Mouse (Mus musculus) layer of hippocampus, adult 9-11 months (tissue): ENCODE results near the gene Gm20920.
"Not testable (repeated sequence)": the region's sequence is repeated elsewhere in the genome, so short reads cannot be mapped to it uniquely, and the experiment has no call there.

Source experiments
- DNase-seq: peaks from one replicate; pipeline ENCODE4 v3.0.0; 2022

The Gm20920 gene

DNA sequence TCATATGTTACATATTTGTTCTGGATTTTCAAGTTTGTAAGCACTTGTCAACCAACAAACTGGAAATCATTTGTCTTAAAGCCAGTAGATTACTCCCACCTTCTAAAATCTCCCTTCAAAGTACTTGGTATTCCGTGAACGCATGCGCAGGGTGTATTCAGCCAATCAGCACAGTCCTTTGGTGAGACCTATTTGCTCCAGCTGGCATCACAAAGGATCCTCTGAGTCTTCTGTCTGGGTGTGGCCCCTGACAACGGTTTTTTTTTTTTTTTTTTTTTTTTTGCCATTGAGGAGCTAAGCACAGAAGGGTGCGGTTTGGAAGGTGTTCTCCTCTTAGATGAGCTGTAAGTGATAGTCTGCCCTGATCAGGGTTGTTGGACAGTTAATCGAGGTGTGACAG lies at the start of gene Gm20920:
Gene Gm20920, plus strand, starts transcription at position 301 of the 400 bp plus-strand sequence.
- DNase-seq: not testable (repeated sequence)
